Mouse (Mus musculus): Measurements from ENCODE around the gene Col25a1.

DNA sequence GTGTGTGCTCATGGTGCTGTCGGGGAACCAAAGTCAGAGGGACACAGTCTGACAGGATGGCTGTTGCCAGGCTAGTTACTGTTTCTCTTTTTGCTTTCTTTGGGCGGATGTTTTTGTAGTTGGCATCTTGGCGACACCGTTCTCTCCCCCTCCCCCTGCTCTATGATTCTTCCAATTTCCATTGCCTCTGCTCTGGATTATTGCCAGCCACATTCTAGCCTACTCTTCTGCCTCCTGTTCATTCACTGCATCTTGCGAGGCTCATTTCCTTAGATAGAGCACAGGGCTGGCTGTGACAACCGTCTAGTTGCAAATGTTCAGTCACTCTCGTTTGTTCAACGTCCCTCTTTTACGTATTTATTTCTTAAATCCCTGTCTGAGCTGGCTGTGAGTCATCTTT lies 40.8 kb upstream of the Col25a1 start:
- TF ChIP-seq POLR2A (IDR thresholded peaks at IDR 0.05; ENCODE audit: borderline replicate concordance, insufficient read depth, low read length): no peak
- TF ChIP-seq CTCF (IDR thresholded peaks at IDR 0.05; ENCODE audit: borderline replicate concordance, insufficient read depth, low read depth, low read length): no peak
